21 mouse cellular contexts compared by ENCODE assay signal in genomic region chr6:55803357-55803756, GRCm38 (mm10). TPM values are rescaled to one million over a fixed set of nuclear protein-coding genes. Genes with fewer than 3 reads are reported as not detected.
DNase-seq lines count a peak whose midpoint lies in the region; ATAC-seq lines count a peak whose summit lies in the region.
"Had no signal": no experiment of that assay in that cellular context is flagged by ENCODE, and none has a peak within 500 bp of the region (broad histone marks: within the 10 kb centered on the region; RNA-seq: fewer than 3 reads in every experiment).

No protein-coding gene starts in this region.

- no peak for DNase-seq in forebrain, embryonic 10.5 days (ENCODE audit: extremely low spot score, low spot score)
- no peak for DNase-seq in limb, embryonic 10.5 days (ENCODE audit: low spot score)
- peak; percentile 58 to 64 for DNase-seq in adrenal gland, postnatal 36 days
- no peak for DNase-seq in gastrocnemius, adult 18-20 months (ENCODE audit: low spot score)
- DNase-seq: gastrocnemius, postnatal 36 days; kidney, adult 8-10 months had no signal

- H3K4me1 ChIP-seq in forebrain, embryonic 15.5 days: peaks cover 26% of the 10 kb centered on the region
- peaks cover 7% of the 10 kb centered on the region for H3K4me1 ChIP-seq in forebrain, embryonic 10.5 days
- peaks cover 11% of the 10 kb centered on the region for H3K4me1 ChIP-seq in limb, embryonic 12.5 days (replicated peaks)
- peaks cover 6% of the 10 kb centered on the region for H3K4me1 ChIP-seq in limb, embryonic 10.5 days
- H3K4me1 ChIP-seq in limb, embryonic 15.5 days: peaks cover 9% of the 10 kb centered on the region; the same call in 1 of the 2 replicates
- H3K4me1 ChIP-seq: heart, embryonic 13.5 days; liver, embryonic 15.5 days had no signal

- H3K9me3 ChIP-seq in forebrain, embryonic 15.5 days: no peaks in the 10 kb centered on the region
- no peaks in the 10 kb centered on the region for H3K9me3 ChIP-seq in forebrain, embryonic 10.5 days
- no peaks in the 10 kb centered on the region for H3K9me3 ChIP-seq in limb, embryonic 12.5 days
- no peaks in the 10 kb centered on the region for H3K9me3 ChIP-seq in limb, embryonic 10.5 days (replicated peaks)
- no peaks in the 10 kb centered on the region for H3K9me3 ChIP-seq in limb, embryonic 15.5 days
- H3K9me3 ChIP-seq: heart, embryonic 13.5 days; hindbrain, embryonic 12.5 days; liver, embryonic 15.5 days had no signal

- H3K9ac ChIP-seq in forebrain, embryonic 15.5 days (replicated peaks): no peak overlapping the region
- H3K9ac ChIP-seq in limb, embryonic 12.5 days (replicated peaks): no peak overlapping the region
- no peak overlapping the region for H3K9ac ChIP-seq in limb, embryonic 15.5 days
- H3K9ac ChIP-seq: heart, embryonic 13.5 days; hindbrain, embryonic 12.5 days; liver, embryonic 15.5 days had no signal

- H3K27me3 ChIP-seq in forebrain, embryonic 15.5 days: no peaks in the 10 kb centered on the region
- H3K27me3 ChIP-seq in forebrain, embryonic 10.5 days (ENCODE audit: poor library complexity, severe bottlenecking): no peaks in the 10 kb centered on the region
- no peaks in the 10 kb centered on the region for H3K27me3 ChIP-seq in limb, embryonic 12.5 days
- H3K27me3 ChIP-seq in limb, embryonic 10.5 days (ENCODE audit: low read depth, poor library complexity, severe bottlenecking): no peaks in the 10 kb centered on the region
- H3K27me3 ChIP-seq in limb, embryonic 15.5 days: no peaks in the 10 kb centered on the region
- H3K27me3 ChIP-seq: liver, embryonic 15.5 days had no signal

- no peak overlapping the region for H3K4me3 ChIP-seq in forebrain, embryonic 15.5 days
- no peak overlapping the region for H3K4me3 ChIP-seq in forebrain, embryonic 10.5 days
- H3K4me3 ChIP-seq in limb, embryonic 12.5 days (replicated peaks): no peak overlapping the region
- H3K4me3 ChIP-seq in limb, embryonic 10.5 days: no peak overlapping the region
- no peak overlapping the region for H3K4me3 ChIP-seq in limb, embryonic 15.5 days
- H3K4me3 ChIP-seq: heart, embryonic 13.5 days; hindbrain, embryonic 12.5 days; liver, embryonic 15.5 days had no signal

- no peaks in the 10 kb centered on the region for H3K36me3 ChIP-seq in forebrain, embryonic 15.5 days
- H3K36me3 ChIP-seq in forebrain, embryonic 10.5 days (replicated peaks): no peaks in the 10 kb centered on the region
- no peaks in the 10 kb centered on the region for H3K36me3 ChIP-seq in limb, embryonic 12.5 days
- no peaks in the 10 kb centered on the region for H3K36me3 ChIP-seq in limb, embryonic 10.5 days
- H3K36me3 ChIP-seq in limb, embryonic 15.5 days: no peaks in the 10 kb centered on the region
- H3K36me3 ChIP-seq: heart, embryonic 13.5 days; hindbrain, embryonic 12.5 days; liver, embryonic 15.5 days had no signal

- no peak for ATAC-seq in forebrain, embryonic 15.5 days (replicated peaks)
- ATAC-seq in limb, embryonic 12.5 days (ENCODE audit: insufficient number of reproducible peaks, insufficient read depth, low FRiP score, low TSS enrichment, low read depth): no peak
- no peak for ATAC-seq in limb, embryonic 15.5 days (ENCODE audit: insufficient number of reproducible peaks, low FRiP score, low TSS enrichment, low read depth)
- ATAC-seq: activated CD4-positive, CD25-positive, alpha-beta regulatory T cell, adult 4 months; inflammation-experienced regulatory T-cells, adult 6 months; lung, postnatal 0 days; midbrain, embryonic 16.5 days; Patski had no signal

- no peak overlapping the region for H3K4me2 ChIP-seq in forebrain, embryonic 15.5 days (replicated peaks)
- H3K4me2 ChIP-seq in limb, embryonic 12.5 days: no peak overlapping the region
- no peak overlapping the region for H3K4me2 ChIP-seq in limb, embryonic 15.5 days
- H3K4me2 ChIP-seq: heart, embryonic 13.5 days; hindbrain, embryonic 12.5 days; liver, embryonic 15.5 days had no signal

- 51% methylated on average over 7 of the region's 7 CpGs for WGBS in forebrain, embryonic 15.5 days
- WGBS in forebrain, embryonic 10.5 days: 84% methylated on average over 7 of the region's 7 CpGs
- WGBS in limb, embryonic 12.5 days: 65% methylated on average over 7 of the region's 7 CpGs
- 81% methylated on average over 7 of the region's 7 CpGs for WGBS in limb, embryonic 10.5 days
- WGBS in limb, embryonic 15.5 days: 38% methylated on average over 7 of the region's 7 CpGs

- peak overlapping the region; percentile 87 for H3K27ac ChIP-seq in forebrain, embryonic 15.5 days (replicated peaks)
- no peak overlapping the region for H3K27ac ChIP-seq in forebrain, embryonic 10.5 days
- H3K27ac ChIP-seq in limb, embryonic 12.5 days: peak overlapping the region; percentile 76
- H3K27ac ChIP-seq in limb, embryonic 10.5 days: no peak overlapping the region
- H3K27ac ChIP-seq in limb, embryonic 15.5 days: peak overlapping the region; percentile 30; the same call in 1 of the 2 replicates
- H3K27ac ChIP-seq: heart, embryonic 13.5 days; hindbrain, embryonic 12.5 days; liver, embryonic 15.5 days had no signal

RNA-seq across cellular contexts. Expression of gene Itprid1, which starts 33.3 kb away (rescaled TPM):
- polyA plus RNA-seq in forebrain, embryonic 15.5 days (2015; fragmentation: Nextera tagmentation; extraction: Ambion mirVana): 2.2 and 2.8 TPM in 2 replicates
- polyA plus RNA-seq in forebrain, embryonic 10.5 days (2016; fragmentation: Nextera tagmentation; extraction: Ambion mirVana): not detected in 2 replicates
- 0.09 TPM in 1 of 2 replicates, not detected in the other for polyA plus RNA-seq in limb, embryonic 12.5 days (2016; fragmentation: Nextera tagmentation; extraction: Ambion mirVana)
- polyA plus RNA-seq in limb, embryonic 10.5 days (2016; fragmentation: Nextera tagmentation; extraction: Ambion mirVana): 0.04 TPM in 1 of 2 replicates, not detected in the other
- under 1 TPM in 1 of 2 experiments, not detected in 1; 0.23 TPM for total RNA-seq in adrenal gland, postnatal 36 days (2021)
- polyA plus RNA-seq in limb, embryonic 15.5 days (2015; fragmentation: Nextera tagmentation; extraction: Ambion mirVana): 0.17 and 0.22 TPM in 2 replicates
- total RNA-seq in gastrocnemius, adult 18-20 months (2021): not detected
- total RNA-seq: gastrocnemius, postnatal 36 days; megakaryocyte, adult 5-6 weeks had no signal
- polyA plus RNA-seq: activated CD4-positive, CD25-positive, alpha-beta regulatory T cell, adult 4 months; C2C12; heart, embryonic 13.5 days; inflammation-experienced regulatory T-cells, adult 6 months; liver, embryonic 15.5 days; Patski; spleen, adult 2 months; thymus, postnatal 0 days had no signal

Comparison
In these comparisons a context has a peak if more than half of its experiments do, and no peak if none do; other contexts are left out.
1. H3K27ac ChIP-seq: peak in forebrain, embryonic 15.5 days (single experiment), limb, embryonic 12.5 days (single experiment) and limb, embryonic 15.5 days (single experiment); none in forebrain, embryonic 10.5 days (single experiment) and limb, embryonic 10.5 days (single experiment).
2. DNase-seq: peak in adrenal gland, postnatal 36 days (2 of 2); none in forebrain, embryonic 10.5 days (single experiment), limb, embryonic 10.5 days (single experiment) and gastrocnemius, adult 18-20 months (single experiment).